Mouse (Mus musculus): ENCODE data around the gene Zdhhc14. TPM values are rescaled to one million over a fixed set of nuclear protein-coding genes. Genes with fewer than 3 reads are reported as not detected.

Gene Zdhhc14
- polyA plus RNA-seq, 1 experiment from 2014 or later, result 2.4 TPM

DNA sequence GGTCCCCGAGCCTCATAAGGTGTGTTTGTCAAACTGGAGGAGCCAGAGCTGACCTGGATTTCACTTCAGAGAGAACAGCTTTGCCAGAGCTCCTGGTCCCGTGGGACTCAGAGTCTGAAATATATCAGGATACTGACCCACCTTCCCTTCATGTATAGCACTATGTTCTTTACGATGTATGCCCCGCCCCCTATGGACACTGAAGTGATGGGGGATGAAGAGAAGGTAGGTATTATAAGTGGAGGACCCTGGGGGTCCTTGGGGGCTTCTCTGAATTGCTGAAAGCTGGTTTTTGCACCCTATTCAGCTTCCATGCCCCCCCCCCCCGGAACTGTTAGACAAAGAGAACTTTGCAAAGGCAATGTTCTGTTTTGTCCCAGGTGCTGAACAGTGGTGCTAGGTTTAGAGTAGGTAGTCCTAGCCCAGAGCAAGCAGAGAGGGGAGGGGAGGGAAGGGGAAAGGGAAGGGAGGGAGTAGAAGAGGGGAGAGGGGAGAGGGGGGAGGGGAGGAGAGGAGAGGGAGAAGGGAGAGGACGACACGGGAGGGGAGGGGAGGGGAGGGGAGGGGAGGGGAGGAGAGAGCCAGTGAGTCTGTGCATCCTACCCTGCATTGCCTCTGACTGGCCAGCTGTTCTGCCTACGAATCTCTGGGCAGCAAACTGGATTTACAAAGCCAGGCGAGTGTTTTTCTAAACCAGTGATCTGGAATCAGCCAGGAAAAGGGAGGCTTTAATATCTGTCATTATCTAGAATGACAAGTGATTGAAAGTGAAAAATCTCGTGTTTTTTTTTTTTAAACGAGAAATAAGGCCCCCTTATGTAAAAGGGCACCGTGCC, 44.1 kb downstream of the Zdhhc14 start:
- ATAC-seq (ENCODE audit: insufficient number of reproducible peaks, insufficient read depth, low FRiP score, low read depth), result no peak
- H3K27me3 ChIP-seq (ENCODE audit: control insufficient read depth, insufficient read depth, low read length), result no peaks in the 10 kb centered on the region
- 69% methylated on average over 10 of the region's 12 CpGs for WGBS
- H3K27ac ChIP-seq (ENCODE audit: low read length), result no peak overlapping the region
- H3K4me1 ChIP-seq (ENCODE audit: control insufficient read depth, insufficient read depth, low read length), result no peaks in the 10 kb centered on the region
- no peak overlapping the region for H3K9ac ChIP-seq (replicated peaks; ENCODE audit: low read depth, low read length)
- no peaks in the 10 kb centered on the region for H3K9me3 ChIP-seq (ENCODE audit: control insufficient read depth, low read depth, low read length)
- no peak overlapping the region for H3K4me2 ChIP-seq (replicated peaks; ENCODE audit: low read depth, low read length)
- H3K4me3 ChIP-seq (ENCODE audit: low read depth, low read length), result no peak overlapping the region
- H3K36me3 ChIP-seq (ENCODE audit: control insufficient read depth, insufficient read depth, low read length), result no peaks in the 10 kb centered on the region

DNA sequence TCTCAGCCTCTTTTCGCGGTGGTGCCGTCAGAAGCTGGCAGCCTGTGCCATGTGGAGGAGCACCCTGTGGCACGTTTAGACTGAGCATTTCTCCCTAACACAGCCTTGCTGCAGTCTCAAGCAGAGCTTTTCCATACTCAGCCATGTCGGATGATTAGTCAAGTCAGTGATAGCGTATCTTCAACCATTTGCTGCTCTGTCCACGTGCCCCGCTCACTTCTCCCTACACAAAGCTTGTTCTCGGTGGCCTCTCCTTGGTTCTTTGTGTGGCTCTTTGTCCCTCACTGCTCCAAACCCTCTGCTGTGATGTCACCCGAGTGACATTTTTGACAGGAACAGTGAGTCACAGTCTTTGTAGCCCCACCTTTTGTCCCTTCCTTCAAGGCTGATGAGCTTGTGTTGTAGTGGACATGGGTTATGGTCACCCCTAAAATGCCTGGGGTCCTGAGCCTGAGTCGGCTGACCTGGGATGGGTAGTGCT, 44.8 kb downstream of the Zdhhc14 start:
- no peak overlapping the region for H3K27ac ChIP-seq (ENCODE audit: low read length)
- H3K36me3 ChIP-seq (ENCODE audit: control insufficient read depth, insufficient read depth, low read length), result no peaks in the 10 kb centered on the region
- H3K27me3 ChIP-seq (ENCODE audit: control insufficient read depth, insufficient read depth, low read length), result no peaks in the 10 kb centered on the region
- H3K4me1 ChIP-seq (ENCODE audit: control insufficient read depth, insufficient read depth, low read length), result no peaks in the 10 kb centered on the region
- H3K9ac ChIP-seq (replicated peaks; ENCODE audit: low read depth, low read length), result no peak overlapping the region
- no peaks in the 10 kb centered on the region for H3K9me3 ChIP-seq (ENCODE audit: control insufficient read depth, low read depth, low read length)
- ATAC-seq (ENCODE audit: insufficient number of reproducible peaks, insufficient read depth, low FRiP score, low read depth), result no peak
- no peak overlapping the region for H3K4me3 ChIP-seq (ENCODE audit: low read depth, low read length)
- no peak overlapping the region for H3K4me2 ChIP-seq (replicated peaks; ENCODE audit: low read depth, low read length)
- 58% methylated on average over 11 of the region's 11 CpGs for WGBS

DNA sequence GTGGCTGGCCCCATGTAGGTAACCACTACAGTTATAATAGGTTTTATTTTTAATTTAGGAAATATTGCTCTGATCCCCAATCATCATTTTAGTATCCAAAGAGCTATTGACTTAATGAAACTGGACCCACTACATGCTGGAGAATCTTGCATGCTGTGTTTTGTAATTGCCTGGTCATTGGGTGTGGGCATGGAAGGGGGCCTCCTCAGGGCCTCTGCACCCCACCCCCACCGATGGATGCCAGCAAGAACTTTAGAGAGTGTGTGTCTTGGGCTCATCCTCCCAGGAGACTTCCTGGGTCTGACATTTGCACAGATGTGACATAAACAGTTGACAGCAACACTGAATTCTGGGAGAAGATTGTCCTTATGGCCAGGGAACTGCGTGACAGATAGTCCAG, 49.8 kb downstream of the Zdhhc14 start:
- no peak overlapping the region for H3K4me2 ChIP-seq (replicated peaks; ENCODE audit: low read depth, low read length)
- H3K4me1 ChIP-seq (ENCODE audit: control insufficient read depth, insufficient read depth, low read length), result no peaks in the 10 kb centered on the region
- H3K9ac ChIP-seq (replicated peaks; ENCODE audit: low read depth, low read length), result no peak overlapping the region
- no peak overlapping the region for H3K27ac ChIP-seq (ENCODE audit: low read length)
- ATAC-seq (ENCODE audit: insufficient number of reproducible peaks, insufficient read depth, low FRiP score, low read depth), result no peak
- no peaks in the 10 kb centered on the region for H3K27me3 ChIP-seq (ENCODE audit: control insufficient read depth, insufficient read depth, low read length)
- WGBS, result 67% methylated on average over 2 of the region's 2 CpGs
- no peak overlapping the region for H3K4me3 ChIP-seq (ENCODE audit: low read depth, low read length)
- no peaks in the 10 kb centered on the region for H3K9me3 ChIP-seq (ENCODE audit: control insufficient read depth, low read depth, low read length)
- no peaks in the 10 kb centered on the region for H3K36me3 ChIP-seq (ENCODE audit: control insufficient read depth, insufficient read depth, low read length)

DNA sequence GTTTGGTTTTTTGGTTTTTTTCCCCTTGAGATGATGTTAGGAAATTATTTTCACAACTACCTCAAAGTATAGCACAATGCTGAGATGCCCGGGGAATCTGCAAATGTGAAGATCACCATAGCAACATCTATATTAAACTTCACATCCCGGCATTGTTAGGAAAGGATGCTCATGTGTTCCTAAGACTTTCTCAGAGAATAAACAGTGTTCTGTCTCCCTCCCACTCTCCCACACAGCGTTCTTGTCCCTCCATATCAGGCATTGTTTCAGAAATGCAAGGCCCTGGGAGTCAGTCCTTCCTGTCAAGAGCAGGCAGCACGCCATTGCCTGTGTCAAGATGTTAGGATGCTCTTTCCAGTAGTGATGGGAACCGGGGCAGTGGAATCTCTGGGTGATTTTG, 51.7 kb downstream of the Zdhhc14 start:
- Histone ChIP-seq H3K27ac (ENCODE audit: low read length) (no peak overlapping the region), H3K4me3 (ENCODE audit: low read depth, low read length) (no peak overlapping the region), H3K27me3 (ENCODE audit: control insufficient read depth, insufficient read depth, low read length) (no peaks in the 10 kb centered on the region), H3K4me2 (replicated peaks; ENCODE audit: low read depth, low read length) (no peak overlapping the region), H3K36me3 (ENCODE audit: control insufficient read depth, insufficient read depth, low read length) (no peaks in the 10 kb centered on the region), H3K9me3 (ENCODE audit: control insufficient read depth, low read depth, low read length) (no peaks in the 10 kb centered on the region), H3K4me1 (ENCODE audit: control insufficient read depth, insufficient read depth, low read length) (no peaks in the 10 kb centered on the region), H3K9ac (replicated peaks; ENCODE audit: low read depth, low read length) (no peak overlapping the region)
- ATAC-seq (ENCODE audit: insufficient number of reproducible peaks, insufficient read depth, low FRiP score, low read depth), result no peak
- 78% methylated on average over 5 of the region's 5 CpGs for WGBS

- Histone ChIP-seq H3K27ac (ENCODE audit: low read length) (no peak overlapping the region), H3K9me3 (ENCODE audit: control insufficient read depth, low read depth, low read length) (no peaks in the 10 kb centered on the region), H3K4me1 (ENCODE audit: control insufficient read depth, insufficient read depth, low read length) (no peaks in the 10 kb centered on the region), H3K36me3 (ENCODE audit: control insufficient read depth, insufficient read depth, low read length) (no peaks in the 10 kb centered on the region), H3K9ac (replicated peaks; ENCODE audit: low read depth, low read length) (no peak overlapping the region), H3K4me3 (ENCODE audit: low read depth, low read length) (no peak overlapping the region), H3K4me2 (replicated peaks; ENCODE audit: low read depth, low read length) (no peak overlapping the region), H3K27me3 (ENCODE audit: control insufficient read depth, insufficient read depth, low read length) (no peaks in the 10 kb centered on the region)
- 91% methylated on average over 2 of the region's 2 CpGs for WGBS
- no peak for ATAC-seq (ENCODE audit: insufficient number of reproducible peaks, insufficient read depth, low FRiP score, low read depth)
These were observed 52.7 kb downstream of the Zdhhc14 start for GRCm38 (mm10) chr17:5545065-5545464.

GRCm38 (mm10) chr17:5548546-5548945, 56.2 kb downstream of the Zdhhc14 start:
- H3K4me1 ChIP-seq (ENCODE audit: control insufficient read depth, insufficient read depth, low read length), result no peaks in the 10 kb centered on the region
- no peaks in the 10 kb centered on the region for H3K36me3 ChIP-seq (ENCODE audit: control insufficient read depth, insufficient read depth, low read length)
- no peak for ATAC-seq (ENCODE audit: insufficient number of reproducible peaks, insufficient read depth, low FRiP score, low read depth)

GRCm38 (mm10) chr17:5549460-5549859, 57.1 kb downstream of the Zdhhc14 start:
- Histone ChIP-seq H3K4me2 (replicated peaks; ENCODE audit: low read depth, low read length) (no peak overlapping the region), H3K9me3 (ENCODE audit: control insufficient read depth, low read depth, low read length) (no peaks in the 10 kb centered on the region), H3K4me1 (ENCODE audit: control insufficient read depth, insufficient read depth, low read length) (no peaks in the 10 kb centered on the region), H3K9ac (replicated peaks; ENCODE audit: low read depth, low read length) (no peak overlapping the region), H3K27me3 (ENCODE audit: control insufficient read depth, insufficient read depth, low read length) (no peaks in the 10 kb centered on the region), H3K36me3 (ENCODE audit: control insufficient read depth, insufficient read depth, low read length) (no peaks in the 10 kb centered on the region), H3K27ac (ENCODE audit: low read length) (no peak overlapping the region), H3K4me3 (ENCODE audit: low read depth, low read length) (no peak overlapping the region)
- 96% methylated on average over 6 of the region's 6 CpGs for WGBS
- ATAC-seq (ENCODE audit: insufficient number of reproducible peaks, insufficient read depth, low FRiP score, low read depth), result no peak

More at GRCm38 (mm10) chr17:5548546-5548945, 56.2 kb downstream of the Zdhhc14 start:
- no peaks in the 10 kb centered on the region for H3K9me3 ChIP-seq (ENCODE audit: control insufficient read depth, low read depth, low read length)
- H3K9ac ChIP-seq (replicated peaks; ENCODE audit: low read depth, low read length), result no peak overlapping the region
- WGBS, result 83% methylated on average over 2 of the region's 2 CpGs
- no peak overlapping the region for H3K27ac ChIP-seq (ENCODE audit: low read length)
- no peak overlapping the region for H3K4me2 ChIP-seq (replicated peaks; ENCODE audit: low read depth, low read length)
- H3K27me3 ChIP-seq (ENCODE audit: control insufficient read depth, insufficient read depth, low read length), result no peaks in the 10 kb centered on the region
- H3K4me3 ChIP-seq (ENCODE audit: low read depth, low read length), result no peak overlapping the region

DNA sequence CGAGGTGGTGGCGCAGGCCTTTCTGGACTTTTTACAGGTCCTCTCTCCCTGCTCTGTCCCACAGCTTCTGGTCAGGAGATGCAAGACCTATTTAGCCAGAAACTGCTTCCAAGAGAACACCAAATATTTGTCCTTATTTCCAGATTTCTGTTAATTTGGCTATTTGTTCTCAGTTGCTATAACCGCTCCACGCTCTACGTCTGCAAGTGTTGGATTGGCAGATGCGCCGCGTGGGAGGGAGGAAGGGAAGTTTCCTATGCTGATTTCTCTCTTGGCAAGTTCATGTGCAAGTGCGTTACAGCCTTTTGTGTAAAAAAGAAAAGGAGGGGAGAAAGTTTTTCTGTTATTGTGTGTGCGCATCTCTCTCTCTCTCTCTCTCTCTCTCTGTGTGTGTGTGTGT, 58.1 kb downstream of the Zdhhc14 start:
- H3K4me2 ChIP-seq (replicated peaks; ENCODE audit: low read depth, low read length), result no peak overlapping the region
- no peaks in the 10 kb centered on the region for H3K36me3 ChIP-seq (ENCODE audit: control insufficient read depth, insufficient read depth, low read length)
- H3K4me3 ChIP-seq (ENCODE audit: low read depth, low read length), result no peak overlapping the region
- WGBS, result 85% methylated on average over 10 of the region's 10 CpGs
- no peaks in the 10 kb centered on the region for H3K9me3 ChIP-seq (ENCODE audit: control insufficient read depth, low read depth, low read length)
- no peaks in the 10 kb centered on the region for H3K27me3 ChIP-seq (ENCODE audit: control insufficient read depth, insufficient read depth, low read length)
- no peak overlapping the region for H3K27ac ChIP-seq (ENCODE audit: low read length)
- no peak for ATAC-seq (ENCODE audit: insufficient number of reproducible peaks, insufficient read depth, low FRiP score, low read depth)
- no peaks in the 10 kb centered on the region for H3K4me1 ChIP-seq (ENCODE audit: control insufficient read depth, insufficient read depth, low read length)
- H3K9ac ChIP-seq (replicated peaks; ENCODE audit: low read depth, low read length), result no peak overlapping the region

DNA sequence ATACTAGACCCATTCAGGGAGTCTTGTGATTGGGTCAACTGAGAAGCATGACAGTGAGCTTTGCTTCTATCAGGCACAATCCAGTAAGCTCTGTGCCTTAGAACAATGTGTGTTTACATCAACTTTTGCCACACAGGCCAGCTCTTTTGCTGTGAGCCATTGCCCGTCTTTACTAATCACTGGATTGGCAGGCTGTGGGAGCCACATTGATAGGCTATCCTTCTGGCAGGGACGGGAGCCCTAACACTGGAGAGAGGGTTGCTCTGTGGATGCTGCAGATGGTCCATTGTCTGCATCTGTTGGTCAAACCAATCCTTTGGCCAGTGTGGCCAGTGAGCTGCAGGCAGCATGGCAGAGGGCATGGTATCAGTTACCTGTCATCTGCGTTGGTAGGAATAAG, 58.8 kb downstream of the Zdhhc14 start:
- Histone ChIP-seq H3K27me3 (ENCODE audit: control insufficient read depth, insufficient read depth, low read length) (no peaks in the 10 kb centered on the region), H3K9me3 (ENCODE audit: control insufficient read depth, low read depth, low read length) (no peaks in the 10 kb centered on the region), H3K4me2 (replicated peaks; ENCODE audit: low read depth, low read length) (no peak overlapping the region), H3K4me1 (ENCODE audit: control insufficient read depth, insufficient read depth, low read length) (no peaks in the 10 kb centered on the region), H3K4me3 (ENCODE audit: low read depth, low read length) (no peak overlapping the region), H3K36me3 (ENCODE audit: control insufficient read depth, insufficient read depth, low read length) (no peaks in the 10 kb centered on the region), H3K27ac (ENCODE audit: low read length) (no peak overlapping the region), H3K9ac (replicated peaks; ENCODE audit: low read depth, low read length) (no peak overlapping the region)
- 87% methylated on average over 3 of the region's 3 CpGs for WGBS
- no peak for ATAC-seq (ENCODE audit: insufficient number of reproducible peaks, insufficient read depth, low FRiP score, low read depth)

Measured in stomach, embryonic 14.5 days (tissue).